Mouse (Mus musculus) lung, postnatal 0 days (tissue): ENCODE measurements around the gene Tmc2. TPM values are rescaled to one million over a fixed set of nuclear protein-coding genes. Genes with fewer than 3 reads are reported as not detected.

Source experiments
- ATAC-seq: fragments of 200-750 bp; cut with Nextera tagmentation; 2 replicates; pipeline ENCODE4 v1.8.0; 2017; ENCODE audit warnings: moderate library complexity
- DNase-seq: peaks from one replicate; pipeline ENCODE4 v3.0.0-alpha.2; 2016; ENCODE audit warnings: low spot score
- H3K27ac ChIP-seq: fragments of 300-500 bp; sonication (generic); 2 replicates; pipeline ENCODE4 v1.5.1; 2014; ENCODE audit warnings: antibody characterized with exemption, mild to moderate bottlenecking, low read length, mixed read lengths
- H3K27me3 ChIP-seq: fragments of 300-500 bp; sonication (generic); replicated peaks from 2 replicates; pipeline ENCODE4 v1.6.1; 2014; ENCODE audit warnings: low read length, mixed read lengths; ENCODE audit not compliant: insufficient read depth
- H3K36me3 ChIP-seq: fragments of 300-500 bp; sonication (generic); 2 replicates; pipeline ENCODE4 v1.6.1; 2014; ENCODE audit warnings: low read length, mixed read lengths; ENCODE audit not compliant: insufficient read depth
- H3K4me1 ChIP-seq: fragments of 300-500 bp; sonication (generic); 2 replicates; pipeline ENCODE4 v1.6.1; 2014; ENCODE audit warnings: antibody characterized with exemption, low read depth, low read length, mixed read lengths; ENCODE audit not compliant: insufficient read depth
- H3K4me2 ChIP-seq: fragments of 300-500 bp; sonication (generic); replicated peaks from 2 replicates; pipeline ENCODE4 v1.6.1; 2014; ENCODE audit warnings: low read depth, mild to moderate bottlenecking, low read length, moderate library complexity, mixed read lengths
- H3K4me3 ChIP-seq: fragments of 300-500 bp; sonication (generic); 2 replicates; pipeline ENCODE4 v1.5.1; 2014; ENCODE audit warnings: low read depth, low read length
- H3K9ac ChIP-seq: fragments of 300-500 bp; sonication (generic); replicated peaks from 2 replicates; pipeline ENCODE4 v1.6.1; 2014; ENCODE audit warnings: low read depth, mild to moderate bottlenecking
- H3K9me3 ChIP-seq: fragments of 300-500 bp; sonication (generic); 2 replicates; pipeline ENCODE4 v1.6.1; 2016; ENCODE audit warnings: low read length, mixed read lengths
- CTCF ChIP-seq: IDR thresholded peaks from 2 replicates; pipeline ENCODE4 v1.5.1; 2016; ENCODE audit warnings: antibody characterized with exemption, mild to moderate bottlenecking
- EP300 ChIP-seq: IDR thresholded peaks from 2 replicates; pipeline ENCODE4 v1.6.1; 2016; ENCODE audit warnings: antibody characterized with exemption, mild to moderate bottlenecking, control low read depth
- WGBS: fragments of 180-500 bp; shearing (Covaris S2); extraction: QIAGEN DNeasy Blood & Tissue Kit; methylation state at CpG from one replicate; pipeline ENCODE4 v1.1.7; 2014; 5-methylcytosine and 5-hydroxymethylcytosine counted together
- polyA plus RNA-seq: library from polyadenylated mRNA; unstranded; fragments of >200 nt; fragmentation: Nextera tagmentation; extraction: Ambion mirVana; gene quantifications from 2 replicates; pipeline ENCODE4 v1.2.1, GENCODE M21; 2015

Gene Tmc2
- polyA plus RNA-seq, 1 experiment from 2014 or later: not detected

DNA sequence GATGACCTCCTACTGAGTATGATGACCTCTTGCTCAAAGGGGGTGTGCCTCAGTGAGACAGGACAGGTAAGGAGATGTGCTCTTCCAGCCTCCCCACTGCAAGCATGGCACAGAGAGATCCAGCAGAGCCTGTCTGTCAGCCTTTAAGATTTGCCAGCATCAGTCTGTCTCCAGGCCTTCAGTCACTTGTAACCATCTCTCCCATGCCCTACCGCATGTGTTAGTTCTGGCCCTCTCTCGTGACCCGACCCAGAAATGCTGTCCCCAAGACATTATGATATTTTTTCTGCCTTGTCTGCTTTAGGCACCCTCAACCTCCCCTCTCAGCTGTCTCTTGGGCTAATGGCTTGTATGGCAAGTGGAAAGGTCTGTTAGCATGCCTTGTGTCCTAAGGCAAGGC is 14.6 kb downstream of the Tmc2 start:
- DNase-seq: no peak
- no peak overlapping the region for H3K9ac ChIP-seq
- 90% methylated on average over 3 of the region's 3 CpGs for WGBS
- no peaks in the 10 kb centered on the region for H3K4me1 ChIP-seq
- H3K4me2 ChIP-seq: no peak overlapping the region
- H3K27me3 ChIP-seq: no peaks in the 10 kb centered on the region
- H3K4me3 ChIP-seq: no peak overlapping the region
- no peaks in the 10 kb centered on the region for H3K36me3 ChIP-seq
- H3K9me3 ChIP-seq: no peaks in the 10 kb centered on the region
- no peak for TF ChIP-seq CTCF
- no peak for TF ChIP-seq EP300
- H3K27ac ChIP-seq: no peak overlapping the region
- no peak for ATAC-seq

DNA sequence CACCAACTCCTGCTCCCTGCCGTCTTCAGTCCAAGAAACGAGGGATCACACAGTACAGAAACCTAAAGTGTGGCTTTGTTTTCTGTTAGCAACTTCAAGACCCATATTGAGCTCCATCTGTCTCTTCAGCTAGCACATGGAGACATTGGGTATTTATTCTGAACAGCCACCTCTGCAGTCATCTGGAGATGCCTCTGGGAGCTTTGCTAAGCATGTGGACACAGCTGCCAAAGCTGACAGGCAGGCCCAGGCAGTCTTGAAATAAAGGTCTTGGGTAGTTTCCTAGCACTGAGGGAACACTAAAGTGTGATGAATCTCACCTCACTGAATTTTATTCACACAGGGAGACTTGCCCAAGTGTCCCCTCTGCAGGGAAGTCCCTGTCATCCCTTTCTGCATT is 16.6 kb downstream of the Tmc2 start:
- ATAC-seq: no peak
- 72% methylated on average over 2 of the region's 2 CpGs for WGBS
- Histone ChIP-seq H3K36me3 (no peaks in the 10 kb centered on the region), H3K4me1 (no peaks in the 10 kb centered on the region), H3K27ac (no peak overlapping the region), H3K4me3 (no peak overlapping the region), H3K9me3 (no peaks in the 10 kb centered on the region), H3K4me2 (no peak overlapping the region), H3K27me3 (no peaks in the 10 kb centered on the region), H3K9ac (no peak overlapping the region)
- no peak for DNase-seq
- TF ChIP-seq EP300 (no peak), CTCF (no peak)

DNA sequence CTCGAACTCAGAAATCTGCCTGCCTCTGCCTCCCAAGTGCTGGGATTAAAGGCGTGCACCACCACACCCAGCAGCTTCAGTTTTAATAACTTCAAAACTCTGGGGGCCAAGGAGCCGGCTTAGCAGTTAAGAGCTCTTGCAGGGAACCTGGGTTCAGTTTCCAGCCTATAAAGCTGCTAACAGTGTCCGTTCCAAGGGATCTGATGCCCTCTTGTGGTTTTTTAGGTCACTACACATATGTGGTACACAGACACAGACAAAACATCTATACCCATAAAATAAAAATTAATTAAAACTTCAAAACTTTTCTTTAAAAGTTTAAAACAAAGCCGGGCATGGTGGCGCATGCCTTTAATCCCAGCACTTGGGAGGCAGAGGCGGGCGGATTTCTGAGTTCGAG is 51.9 kb downstream of the Tmc2 start:
- Histone ChIP-seq H3K4me2 (no peak overlapping the region), H3K9ac (no peak overlapping the region), H3K4me1 (no peaks in the 10 kb centered on the region), H3K36me3 (no peaks in the 10 kb centered on the region), H3K27ac (no peak overlapping the region), H3K27me3 (no peaks in the 10 kb centered on the region), H3K4me3 (no peak overlapping the region), H3K9me3 (no peaks in the 10 kb centered on the region)
- 38% methylated on average over 8 of the region's 9 CpGs for WGBS
- TF ChIP-seq CTCF (peak; percentile 65), EP300 (no peak)
- DNase-seq: peak; percentile 41
- ATAC-seq: no peak

- no peaks in the 10 kb centered on the region for H3K4me1 ChIP-seq
- no peak for TF ChIP-seq EP300
- H3K9ac ChIP-seq: no peak overlapping the region
- H3K27me3 ChIP-seq: no peaks in the 10 kb centered on the region
- H3K4me3 ChIP-seq: no peak overlapping the region
- no peaks in the 10 kb centered on the region for H3K36me3 ChIP-seq
- no peak overlapping the region for H3K4me2 ChIP-seq
- no peaks in the 10 kb centered on the region for H3K9me3 ChIP-seq
- no peak for DNase-seq
- no peak for ATAC-seq
- WGBS: 63% methylated on average over 7 of the region's 7 CpGs
- H3K27ac ChIP-seq: no peak overlapping the region
These were observed 53.2 kb downstream of the Tmc2 start for GRCm38 (mm10) chr2:130248226-130248625.

DNA sequence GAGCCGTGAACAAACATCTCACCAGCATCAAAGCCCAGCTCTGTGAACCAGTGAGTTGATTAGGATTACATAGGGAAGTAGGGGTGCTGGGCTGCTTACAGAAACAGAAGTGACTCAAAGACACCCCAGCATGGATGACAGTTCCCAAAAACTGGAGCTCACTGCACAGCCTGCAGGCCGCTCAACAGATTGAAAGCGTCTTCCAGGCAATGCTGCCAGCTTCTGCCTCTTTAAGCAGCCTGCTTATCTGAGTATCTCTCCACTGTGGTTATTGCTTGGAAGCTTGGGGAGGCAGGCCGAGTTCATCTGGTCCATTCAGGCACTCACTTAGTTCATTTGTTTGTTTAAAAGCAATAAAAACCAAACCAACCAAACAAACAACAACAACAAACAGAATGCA is 61.8 kb downstream of the Tmc2 start:
- ATAC-seq (no peak), DNase-seq (no peak)
- Histone ChIP-seq H3K27me3 (no peaks in the 10 kb centered on the region), H3K36me3 (no peaks in the 10 kb centered on the region), H3K9ac (no peak overlapping the region), H3K4me2 (no peak overlapping the region), H3K4me3 (no peak overlapping the region), H3K4me1 (no peaks in the 10 kb centered on the region), H3K9me3 (no peaks in the 10 kb centered on the region), H3K27ac (no peak overlapping the region)
- 71% methylated on average over 4 of the region's 4 CpGs for WGBS
- no peak for TF ChIP-seq EP300
- TF ChIP-seq CTCF: no peak

DNA sequence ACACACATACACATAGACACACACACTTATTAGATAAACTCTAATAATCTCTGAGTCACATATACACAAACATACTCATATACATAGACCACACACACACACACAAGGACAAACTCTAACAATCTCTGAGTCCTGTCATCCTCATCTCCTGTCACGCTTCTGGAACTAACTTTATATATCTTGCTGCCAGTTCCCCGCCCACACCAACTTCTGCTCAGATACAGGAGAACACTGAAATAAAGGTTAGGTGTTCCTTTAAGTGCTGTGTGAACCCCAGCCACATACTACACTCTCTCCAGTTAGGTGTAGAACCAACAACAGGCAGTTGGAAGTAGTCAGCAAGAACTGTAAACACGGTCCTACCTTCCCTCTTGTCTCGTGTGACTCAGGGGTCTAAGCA is 65.8 kb downstream of the Tmc2 start:
- ATAC-seq (no peak), DNase-seq (no peak)
- H3K4me1 ChIP-seq: no peaks in the 10 kb centered on the region
- no peaks in the 10 kb centered on the region for H3K36me3 ChIP-seq
- no peak overlapping the region for H3K27ac ChIP-seq
- TF ChIP-seq EP300 (no peak), CTCF (no peak)
- no peaks in the 10 kb centered on the region for H3K9me3 ChIP-seq
- no peak overlapping the region for H3K4me2 ChIP-seq
- WGBS: 68% methylated on average over 4 of the region's 4 CpGs
- no peak overlapping the region for H3K4me3 ChIP-seq
- no peak overlapping the region for H3K9ac ChIP-seq
- no peaks in the 10 kb centered on the region for H3K27me3 ChIP-seq

GRCm38 (mm10) chr2:130261914-130262313 is 66.9 kb downstream of the Tmc2 start:
- Histone ChIP-seq H3K9ac (no peak overlapping the region), H3K27ac (no peak overlapping the region), H3K4me2 (no peak overlapping the region), H3K36me3 (no peaks in the 10 kb centered on the region), H3K4me1 (no peaks in the 10 kb centered on the region), H3K9me3 (no peaks in the 10 kb centered on the region), H3K27me3 (no peaks in the 10 kb centered on the region), H3K4me3 (no peak overlapping the region)
- ATAC-seq: no peak
- WGBS: 66% methylated on average over 2 of the region's 2 CpGs
- DNase-seq: no peak
- no peak for TF ChIP-seq EP300
- no peak for TF ChIP-seq CTCF
